Mouse (Mus musculus) intestine, embryonic 14.5 days (tissue): ENCODE data around the gene Hpse. TPM values are rescaled to one million over a fixed set of nuclear protein-coding genes. Genes with fewer than 3 reads are reported as not detected.

Source experiments
- ATAC-seq: fragments of 200-750 bp; cut with Nextera tagmentation; replicated peaks from 2 replicates; pipeline ENCODE4 v1.8.0; 2017; ENCODE audit warnings: low read depth, moderate number of reproducible peaks, moderate TSS enrichment, moderate library complexity; ENCODE audit not compliant: low FRiP score, low TSS enrichment
- DNase-seq: peaks from one replicate; pipeline ENCODE4 v3.0.0-alpha.2; 2018; ENCODE audit warnings: low spot score
- H3K27ac ChIP-seq: fragments of 300-500 bp; sonication (generic); 2 replicates; pipeline ENCODE4 v1.5.1; 2014; ENCODE audit warnings: low read depth, mild to moderate bottlenecking, control low read depth
- H3K27me3 ChIP-seq: fragments of 300-500 bp; sonication (generic); replicated peaks from 2 replicates; pipeline ENCODE4 v1.6.1; 2014; ENCODE audit warnings: low read length, control low read depth; ENCODE audit not compliant: control insufficient read depth, insufficient read depth
- H3K36me3 ChIP-seq: fragments of 300-500 bp; sonication (generic); 2 replicates; pipeline ENCODE4 v1.6.1; 2014; ENCODE audit warnings: low read length, control low read depth; ENCODE audit not compliant: control insufficient read depth, insufficient read depth
- H3K4me1 ChIP-seq: fragments of 300-500 bp; sonication (generic); replicated peaks from 2 replicates; pipeline ENCODE4 v1.6.1; 2014; ENCODE audit warnings: low read length, control low read depth, mixed read lengths; ENCODE audit not compliant: control insufficient read depth, insufficient read depth
- H3K4me2 ChIP-seq: fragments of 300-500 bp; sonication (generic); 2 replicates; pipeline ENCODE4 v1.6.1; 2014; ENCODE audit warnings: low read length
- H3K4me3 ChIP-seq: fragments of 300-500 bp; sonication (generic); 2 replicates; pipeline ENCODE4 v1.5.1; 2014; ENCODE audit warnings: low read depth, low read length, control low read depth, mixed read lengths
- H3K9ac ChIP-seq: fragments of 300-500 bp; sonication (generic); 2 replicates; pipeline ENCODE4 v1.6.1; 2014; ENCODE audit warnings: mild to moderate bottlenecking, low read length
- H3K9me3 ChIP-seq: fragments of 300-500 bp; sonication (generic); 2 replicates; pipeline ENCODE4 v1.6.1; 2016; ENCODE audit warnings: low read length, control low read depth; ENCODE audit not compliant: control insufficient read depth
- WGBS: fragments of 180-500 bp; shearing (Covaris S2); extraction: QIAGEN DNeasy Blood & Tissue Kit; methylation state at CpG from one replicate; pipeline ENCODE4 v1.1.7; 2014; 5-methylcytosine and 5-hydroxymethylcytosine counted together
- polyA plus RNA-seq: library from polyadenylated mRNA; unstranded; fragments of >200 nt; fragmentation: Nextera tagmentation; extraction: Ambion mirVana; gene quantifications from 2 replicates; pipeline ENCODE4 v1.2.1, GENCODE M21; 2014

The Hpse gene
- polyA plus RNA-seq, 1 experiment from 2014 or later = 3.7 TPM

- Histone ChIP-seq H3K4me3 (no peak overlapping the region), H3K9ac (no peak overlapping the region), H3K9me3 (no peaks in the 10 kb centered on the region), H3K4me2 (no peak overlapping the region), H3K27me3 (no peaks in the 10 kb centered on the region), H3K4me1 (peaks cover 15% of the 10 kb centered on the region; the same call in 1 of the 2 replicates), H3K36me3 (no peaks in the 10 kb centered on the region), H3K27ac (peak overlapping the region; percentile 22; the same call in 1 of the 2 replicates)
- WGBS = 65% methylated on average over 12 of the region's 12 CpGs
- no peak for DNase-seq
- ATAC-seq = no peak
Observed at GRCm38 (mm10) chr5:100643253-100643990, 76.1 kb downstream of the Hpse start.

GRCm38 (mm10) chr5:100642316-100642715 lies 77.2 kb downstream of the Hpse start:
- Histone ChIP-seq H3K9me3 (no peaks in the 10 kb centered on the region), H3K4me1 (peaks cover 11% of the 10 kb centered on the region; the same call in 1 of the 2 replicates), H3K4me3 (no peak overlapping the region), H3K27me3 (no peaks in the 10 kb centered on the region), H3K9ac (no peak overlapping the region), H3K27ac (no peak overlapping the region), H3K36me3 (no peaks in the 10 kb centered on the region), H3K4me2 (no peak overlapping the region)
- ATAC-seq (no peak), DNase-seq (no peak)
- WGBS = 82% methylated on average over 5 of the region's 5 CpGs

GRCm38 (mm10) chr5:100638483-100638882 lies 81.0 kb downstream of the Hpse start:
- no peak overlapping the region for H3K4me2 ChIP-seq
- no peak overlapping the region for H3K27ac ChIP-seq
- peaks cover 8% of the 10 kb centered on the region for H3K4me1 ChIP-seq
- no peaks in the 10 kb centered on the region for H3K9me3 ChIP-seq
- DNase-seq = no peak
- WGBS = 68% methylated on average over 8 of the region's 8 CpGs
- ATAC-seq = peak; percentile 66; the same call in 1 of the 2 replicates
- H3K27me3 ChIP-seq = no peaks in the 10 kb centered on the region
- no peak overlapping the region for H3K9ac ChIP-seq
- H3K36me3 ChIP-seq = no peaks in the 10 kb centered on the region
- H3K4me3 ChIP-seq = no peak overlapping the region

- Histone ChIP-seq H3K9me3 (no peaks in the 10 kb centered on the region), H3K36me3 (no peaks in the 10 kb centered on the region), H3K27me3 (no peaks in the 10 kb centered on the region), H3K4me1 (peaks cover 6% of the 10 kb centered on the region; the same call in 1 of the 2 replicates), H3K9ac (no peak overlapping the region), H3K4me3 (no peak overlapping the region), H3K4me2 (no peak overlapping the region), H3K27ac (no peak overlapping the region)
- DNase-seq (no peak), ATAC-seq (no peak)
- 59% methylated on average over 8 of the region's 8 CpGs for WGBS
Observed at GRCm38 (mm10) chr5:100636794-100637544, 82.5 kb downstream of the Hpse start.

GRCm38 (mm10) chr5:100635908-100636307 lies 83.6 kb downstream of the Hpse start:
- Histone ChIP-seq H3K36me3 (no peaks in the 10 kb centered on the region), H3K27me3 (no peaks in the 10 kb centered on the region), H3K9me3 (no peaks in the 10 kb centered on the region), H3K4me1 (peaks cover 6% of the 10 kb centered on the region; the same call in 1 of the 2 replicates), H3K4me3 (no peak overlapping the region), H3K9ac (no peak overlapping the region), H3K4me2 (no peak overlapping the region), H3K27ac (no peak overlapping the region)
- 85% methylated on average over 4 of the region's 4 CpGs for WGBS
- DNase-seq (no peak), ATAC-seq (no peak)

- Histone ChIP-seq H3K9ac (no peak overlapping the region), H3K4me3 (no peak overlapping the region), H3K27ac (no peak overlapping the region), H3K27me3 (no peaks in the 10 kb centered on the region), H3K36me3 (no peaks in the 10 kb centered on the region), H3K4me2 (no peak overlapping the region), H3K4me1 (peaks cover 6% of the 10 kb centered on the region; the same call in 1 of the 2 replicates), H3K9me3 (no peaks in the 10 kb centered on the region)
- 87% methylated on average over 8 of the region's 8 CpGs for WGBS
- DNase-seq (no peak), ATAC-seq (no peak)
Observed at GRCm38 (mm10) chr5:100634885-100635478, 84.5 kb downstream of the Hpse start.

- H3K4me1 ChIP-seq = peaks cover 6% of the 10 kb centered on the region; the same call in 1 of the 2 replicates
- H3K9me3 ChIP-seq = no peaks in the 10 kb centered on the region
- H3K9ac ChIP-seq = no peak overlapping the region
- H3K27ac ChIP-seq = 0 out of 2 replicates have a peak overlapping the region, but pooled peaks have one; percentile 11
- no peaks in the 10 kb centered on the region for H3K36me3 ChIP-seq
- H3K27me3 ChIP-seq = no peaks in the 10 kb centered on the region
- 83% methylated on average over 8 of the region's 8 CpGs for WGBS
- DNase-seq (no peak), ATAC-seq (peak; percentile 67)
- no peak overlapping the region for H3K4me3 ChIP-seq
- H3K4me2 ChIP-seq = no peak overlapping the region
Observed at GRCm38 (mm10) chr5:100632540-100633129, 86.9 kb downstream of the Hpse start.
